Mouse (Mus musculus) CH12.LX (cell line): ENCODE results near the gene Prrx2. TPM values are rescaled to one million over a fixed set of nuclear protein-coding genes. Genes with fewer than 3 reads are reported as not detected.

Source experiments
- DNase-seq: peaks from one replicate; pipeline ENCODE4 v3.0.0-alpha.2; 2013; ENCODE audit errors: extremely low read depth
- H3K27ac ChIP-seq: 2 replicates; pipeline ENCODE4 v1.5.1; 2012; ENCODE audit warnings: low read depth, mild to moderate bottlenecking, control low read depth, moderate library complexity; ENCODE audit not compliant: insufficient read depth
- H3K27me3 ChIP-seq: replicated peaks from 2 replicates; pipeline ENCODE3; 2012; ENCODE audit warnings: inconsistent platforms
- H3K36me3 ChIP-seq, 2 experiments: replicated peaks in 1 of 2; 2 replicates each; pipeline versions ENCODE3 to v1.6.1; 2012; ENCODE audit warnings: inconsistent platforms in 1 of 2, low read length in 1 of 2, mild to moderate bottlenecking in 1 of 2, mixed read lengths in 1 of 2, moderate library complexity in 1 of 2; ENCODE audit not compliant: control insufficient read depth in 1 of 2, insufficient read depth in 1 of 2
- H3K4me1 ChIP-seq, 2 experiments: 2 replicates each; pipeline ENCODE4 v1.6.1; 2012; ENCODE audit warnings: inconsistent platforms in 1 of 2, moderate library complexity in 1 of 2; ENCODE audit not compliant: insufficient read depth in 2 of 2, control insufficient read depth in 1 of 2
- H3K4me2 ChIP-seq: 2 replicates; pipeline ENCODE4 v1.6.1; 2012; ENCODE audit warnings: low read depth, mild to moderate bottlenecking, control low read depth; ENCODE audit not compliant: poor library complexity, insufficient read depth, severe bottlenecking
- H3K4me3 ChIP-seq, 3 experiments: fragments of 150-350 bp in 1 of 3; sonication (generic) in 1 of 3; replicated peaks in 1 of 3; 2 replicates each; pipeline versions ENCODE3 to v1.5.1; 2011 to 2012; ENCODE audit warnings: low read depth in 2 of 3, low read length in 2 of 3, mild to moderate bottlenecking in 2 of 3, moderate library complexity in 2 of 3, control low read depth in 1 of 3, improper control_type of control experiment in 1 of 3, inconsistent platforms in 1 of 3, mixed read lengths in 1 of 3; ENCODE audit not compliant: poor library complexity in 1 of 3
- H3K79me2 ChIP-seq: replicated peaks from 2 replicates; pipeline ENCODE4 v1.6.1; 2012; ENCODE audit warnings: mild to moderate bottlenecking, moderate library complexity; ENCODE audit not compliant: control insufficient read depth, poor library complexity, insufficient read depth, severe bottlenecking; ENCODE audit errors: extremely low read depth
- H3K9ac ChIP-seq: 2 replicates; pipeline ENCODE4 v1.6.1; 2012; ENCODE audit warnings: low read depth, mild to moderate bottlenecking, control low read depth, moderate library complexity; ENCODE audit not compliant: insufficient read depth
- H3K9me3 ChIP-seq: replicated peaks from 2 replicates; pipeline ENCODE3; 2012; ENCODE audit warnings: low read length, inconsistent platforms, mixed read lengths
- CHD1 ChIP-seq: IDR thresholded peaks from 2 replicates; pipeline ENCODE4 v1.6.1; 2012; ENCODE audit warnings: low read depth, low read length, improper control_type of control experiment, inconsistent platforms
- CTCF ChIP-seq, 2 experiments: IDR thresholded peaks in 1 of 2; conservative IDR thresholded peaks in 1 of 2; 2 replicates each; pipeline ENCODE4 v1.5.1; 2011 to 2012; ENCODE audit warnings: low read depth in 2 of 2, low read length in 2 of 2, improper control_type of control experiment in 1 of 2, inconsistent platforms in 1 of 2, mild to moderate bottlenecking in 1 of 2, moderate library complexity in 1 of 2
- E2F4 ChIP-seq: IDR thresholded peaks from 2 replicates; pipeline ENCODE4 v1.6.1; 2011; ENCODE audit warnings: low read depth, low read length, improper control_type of control experiment; ENCODE audit not compliant: insufficient replicate concordance
- ELF1 ChIP-seq: IDR thresholded peaks from 2 replicates; pipeline ENCODE4 v1.6.1; 2014; ENCODE audit warnings: low read depth, mild to moderate bottlenecking, inconsistent platforms, low read length, improper control_type of control experiment
- EP300 ChIP-seq: IDR thresholded peaks from 2 replicates; pipeline ENCODE4 v1.6.1; 2011; ENCODE audit warnings: low read length, improper control_type of control experiment
- ETS1 ChIP-seq: conservative IDR thresholded peaks from 2 replicates; pipeline ENCODE4 v1.6.1; 2012; ENCODE audit warnings: low read depth, mild to moderate bottlenecking, inconsistent platforms, low read length, improper control_type of control experiment, moderate library complexity
- HCFC1 ChIP-seq: IDR thresholded peaks from 2 replicates; pipeline ENCODE4 v1.6.1; 2012; ENCODE audit warnings: low read depth, mild to moderate bottlenecking, inconsistent platforms, low read length, improper control_type of control experiment
- IRF4 ChIP-seq: IDR thresholded peaks from 2 replicates; pipeline ENCODE4 v1.6.1; 2014; ENCODE audit warnings: low read depth, mild to moderate bottlenecking, inconsistent platforms, low read length, improper control_type of control experiment
- MAX ChIP-seq: IDR thresholded peaks from 2 replicates; pipeline ENCODE4 v1.6.1; 2011; ENCODE audit warnings: low read length, improper control_type of control experiment
- MAZ ChIP-seq: IDR thresholded peaks from 2 replicates; pipeline ENCODE4 v1.6.1; 2012; ENCODE audit warnings: low read depth, mild to moderate bottlenecking, inconsistent platforms, low read length, improper control_type of control experiment, moderate library complexity
- NRF1 ChIP-seq: IDR thresholded peaks from 2 replicates; pipeline ENCODE4 v1.6.1; 2014; ENCODE audit warnings: low read depth, mild to moderate bottlenecking, inconsistent platforms, low read length, improper control_type of control experiment, moderate library complexity
- POLR2A ChIP-seq: IDR thresholded peaks from 2 replicates; pipeline ENCODE4 v1.6.1; 2011; ENCODE audit warnings: low read depth, mild to moderate bottlenecking, improper control_type of control experiment, low read length
- POLR2AphosphoS2 ChIP-seq: IDR thresholded peaks from 2 replicates; pipeline ENCODE4 v1.6.1; 2011; ENCODE audit warnings: low read depth, low read length, improper control_type of control experiment
- RAD21 ChIP-seq: IDR thresholded peaks from 2 replicates; pipeline ENCODE4 v1.6.1; 2011; ENCODE audit warnings: low read depth, mild to moderate bottlenecking, low read length, improper control_type of control experiment, moderate library complexity
- RCOR1 ChIP-seq: conservative IDR thresholded peaks from 2 replicates; pipeline ENCODE4 v1.6.1; 2012; ENCODE audit warnings: low read depth, mild to moderate bottlenecking, inconsistent platforms, low read length, improper control_type of control experiment
- TBP ChIP-seq: conservative IDR thresholded peaks from 2 replicates; pipeline ENCODE4 v1.6.1; 2011; ENCODE audit warnings: low read depth, low read length, improper control_type of control experiment
- ZC3H11A ChIP-seq: IDR thresholded peaks from 2 replicates; pipeline ENCODE4 v1.6.1; 2012; ENCODE audit warnings: low read depth, mild to moderate bottlenecking, inconsistent platforms, low read length, improper control_type of control experiment
- ZKSCAN1 ChIP-seq: IDR thresholded peaks from 2 replicates; pipeline ENCODE4 v1.6.1; 2012; ENCODE audit warnings: low read depth, inconsistent platforms, low read length, improper control_type of control experiment, borderline replicate concordance
- ZMIZ1 ChIP-seq: IDR thresholded peaks from 2 replicates; pipeline ENCODE4 v1.6.1; 2012; ENCODE audit warnings: low read depth, mild to moderate bottlenecking, inconsistent platforms, low read length, improper control_type of control experiment
- ZNF384 ChIP-seq: IDR thresholded peaks from 2 replicates; pipeline ENCODE4 v1.6.1; 2012; ENCODE audit warnings: low read depth, low read length, improper control_type of control experiment, inconsistent platforms
- dilution Hi-C: fragments of 300-500 bp; cut with MboI; formaldehyde crosslinking; loops from 2 replicates; pipeline ENCODE4 v1.14.3; 2020; ENCODE audit warnings: low sequenced_read_pairs; ENCODE audit not compliant: extremely low pct_unique_long_range_greater_than_20kb, extremely low pct_ligation_motif_present
- in situ Hi-C: fragments of 300-500 bp; cut with MboI; formaldehyde crosslinking; loops from 3 replicates; pipeline ENCODE4 v1.14.3; 2019; ENCODE audit warnings: low sequenced_read_pairs, low pct_ligation_motif_present, low pct_unique_long_range_greater_than_20kb, mixed read lengths
- polyA plus RNA-seq: library from polyadenylated mRNA; unstranded; fragments of >175 nt; gene quantifications from 2 replicates; pipeline ENCODE4 v1.2.1, GENCODE M21; 2012; ENCODE audit warnings: low read depth; ENCODE audit not compliant: insufficient read length
- total RNA-seq, 2 experiments: library from RNA; depleted of rRNA; stranded (reverse); fragments of 300-350 nt in 1 of 2; fragments of >200 nt in 1 of 2; gene quantifications; 2 replicates each; pipeline ENCODE4 v1.2.3; 2012 to 2014

The Prrx2 gene
- total and polyA plus RNA-seq, 3 experiments: not detected

- H3K27me3 ChIP-seq: peaks cover 39% of the 10 kb centered on the region
- no peak overlapping the region for H3K4me2 ChIP-seq
- dilution Hi-C loops (no loop called here), in situ Hi-C loops (loop anchor here (5.0 kb wide), 1 partner anchor 39 kb away; no protein-coding TSS in a partner anchor)
- no peak overlapping the region for H3K9ac ChIP-seq
- H3K27ac ChIP-seq: no peak overlapping the region
- DNase-seq: no peak
- H3K4me3 ChIP-seq: no peak overlapping the region
- peaks cover 12 to 31% of the 10 kb centered on the region in 2 experiments for H3K4me1 ChIP-seq
- no peaks in the 10 kb centered on the region for H3K36me3 ChIP-seq
- no peaks in the 10 kb centered on the region for H3K9me3 ChIP-seq
- no peaks in the 10 kb centered on the region for H3K79me2 ChIP-seq
- TF ChIP-seq POLR2AphosphoS2 (no peak), ETS1 (no peak), IRF4 (no peak), MAX (no peak), ELF1 (no peak), POLR2A (no peak), ZKSCAN1 (no peak), E2F4 (no peak), ZMIZ1 (no peak), ZNF384 (no peak), CTCF (conservative IDR thresholded peaks at IDR 0.05 in 1 of 2, IDR thresholded peaks at IDR 0.05 in 1 of 2; ENCODE audit: low read depth in 2 of 2, low read length in 2 of 2) (no peak), NRF1 (no peak), TBP (no peak), EP300 (no peak), HCFC1 (no peak), RCOR1 (no peak)
- TF ChIP-seq, all 38 proteins: peak for 0
These were observed 58.6 kb downstream of the Prrx2 start for GRCm38 (mm10) chr2:30893399-30893798.

- no peak for TF ChIP-seq MAX
- no peak for TF ChIP-seq ZC3H11A
- TF ChIP-seq CHD1: no peak
- no peak for TF ChIP-seq TBP
- no peak for TF ChIP-seq ZMIZ1
- no peak for TF ChIP-seq ZKSCAN1
- TF ChIP-seq RAD21: no peak
- no peak for TF ChIP-seq CTCF (conservative IDR thresholded peaks at IDR 0.05 in 1 of 2, IDR thresholded peaks at IDR 0.05 in 1 of 2; ENCODE audit: low read depth in 2 of 2, low read length in 2 of 2)
- no peak for TF ChIP-seq MAZ
- Histone ChIP-seq H3K9me3 (no peaks in the 10 kb centered on the region), H3K27ac (no peak overlapping the region), H3K9ac (no peak overlapping the region), H3K4me3 (no peak overlapping the region), H3K4me2 (no peak overlapping the region), H3K79me2 (no peaks in the 10 kb centered on the region), H3K27me3 (peaks cover 35% of the 10 kb centered on the region), H3K4me1 (peaks cover 12 to 31% of the 10 kb centered on the region in 2 experiments), H3K36me3 (no peaks in the 10 kb centered on the region)
- DNase-seq: no peak
- in situ Hi-C loops: loop anchor here (5.0 kb wide), 1 partner anchor 38 kb away; no protein-coding TSS in a partner anchor
- dilution Hi-C loops: no loop called here
These were observed 59.2 kb downstream of the Prrx2 start for GRCm38 (mm10) chr2:30893946-30894345.
